ENCODE assay signal across 22 mouse cellular contexts in the genomic region with DNA sequence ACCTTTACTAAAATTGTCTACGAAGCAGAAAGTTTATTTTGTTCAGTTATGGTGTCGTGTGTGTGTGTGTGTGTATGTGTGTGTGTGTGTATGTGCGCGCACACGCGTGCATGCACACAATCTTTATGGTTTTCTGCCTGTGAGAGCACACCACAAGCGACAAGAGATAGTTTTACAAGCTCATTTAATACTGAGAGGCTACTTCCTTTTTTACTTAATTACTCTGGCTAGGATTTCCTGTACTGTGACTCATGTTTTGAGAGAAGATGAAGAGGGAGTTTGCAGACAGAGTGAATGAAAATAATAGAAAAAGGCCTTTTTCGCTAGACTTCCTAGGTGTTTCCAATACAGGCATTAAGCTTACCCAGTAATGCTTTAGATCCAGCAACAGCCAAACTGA. TPM values are rescaled to one million over a fixed set of nuclear protein-coding genes. Genes with fewer than 3 reads are reported as not detected.
DNase-seq lines count a peak whose midpoint lies in the region; ATAC-seq and TF ChIP-seq lines count a peak whose summit lies in the region.
"Not testable (repeated sequence)": the region's sequence is repeated elsewhere in the genome, so short reads cannot be mapped to it uniquely, and the experiment has no call there.
"Had no signal": no experiment of that assay in that cellular context is flagged by ENCODE, and none has a peak within 500 bp of the region (broad histone marks: within the 10 kb centered on the region; RNA-seq: fewer than 3 reads in every experiment).

No protein-coding gene starts in this region.

- TF ChIP-seq EP300 in MEL (IDR thresholded peaks at IDR 0.05; ENCODE audit: low read depth in 1 of 2, low read length in 2 of 2), result peak in 1 of 2 experiments; percentile 43; a peak in 1 of 4 replicates

- not testable (repeated sequence) for H3K27ac ChIP-seq in MEL (ENCODE audit: control insufficient read depth, low read depth, low read length)

- ATAC-seq in common myeloid progenitor, adult 5-6 weeks (replicated peaks; ENCODE audit: low read depth, poor library complexity, severe bottlenecking), result peak; percentile 80
- peak; percentile 63 for ATAC-seq in granulocyte monocyte progenitor cell, adult 5-6 weeks (replicated peaks; ENCODE audit: poor library complexity, severe bottlenecking)
- peak; percentile 63 for ATAC-seq in megakaryocyte progenitor cell, adult 5-6 weeks (replicated peaks; ENCODE audit: poor library complexity)

- not testable (repeated sequence) for TF ChIP-seq RAD21 in MEL (IDR thresholded peaks at IDR 0.05; ENCODE audit: low read depth, low read length)

- not testable (repeated sequence) for H3K79me2 ChIP-seq in MEL (ENCODE audit: control insufficient read depth, insufficient read depth, low read length, poor library complexity)

- not testable (repeated sequence) for H3K27me3 ChIP-seq in MEL (ENCODE audit: control insufficient read depth in 1 of 2, insufficient read depth in 2 of 2, low read length in 2 of 2)

- not testable (repeated sequence) for H3K9me3 ChIP-seq in MEL (replicated peaks; ENCODE audit: insufficient read depth, low read length)

- not testable (repeated sequence) for TF ChIP-seq CTCF in MEL (IDR thresholded peaks at IDR 0.05 in 2 of 3, conservative IDR thresholded peaks at IDR 0.05 in 1 of 3; ENCODE audit: control insufficient read depth in 1 of 3, insufficient read depth in 1 of 3, low read depth in 2 of 3, low read length in 3 of 3, poor library complexity in 1 of 3, severe bottlenecking in 1 of 3)

- not testable (repeated sequence) for H3K36me3 ChIP-seq in MEL (ENCODE audit: control insufficient read depth in 1 of 2, insufficient read depth in 2 of 2, low read length in 2 of 2)

- TF ChIP-seq POLR2A in MEL (IDR thresholded peaks at IDR 0.05; ENCODE audit: control insufficient read depth in 1 of 2, insufficient read depth in 1 of 2, low read depth in 1 of 2, low read length in 2 of 2, poor library complexity in 1 of 2), result not testable (repeated sequence)

- H3K9ac ChIP-seq in MEL (ENCODE audit: control insufficient read depth, low read depth, low read length, poor library complexity, severe bottlenecking), result not testable (repeated sequence)

- DNase-seq in 416B (ENCODE audit: low read depth), result peak; percentile 21
- peak; percentile 15 for DNase-seq in MEL (ENCODE audit: low read depth, low spot score)

- not testable (repeated sequence) for H3K4me3 ChIP-seq in MEL (ENCODE audit: control insufficient read depth in 1 of 2, insufficient read depth in 1 of 2, low read depth in 2 of 2, low read length in 2 of 2)

- not testable (repeated sequence) for H3K4me1 ChIP-seq in MEL (ENCODE audit: control insufficient read depth in 1 of 2, insufficient read depth in 2 of 2, low read length in 2 of 2)

RNA-seq across cellular contexts. Expression of gene Olfr1380, which starts 23.8 kb away (rescaled TPM):
- total RNA-seq in MEL (2012; rRNA removed), result not detected in 2 replicates
- not detected for polyA plus RNA-seq in MEL (2012; ENCODE audit: insufficient read depth in 1 of 2, insufficient read length in 2 of 2, low read depth in 1 of 2, low replicate concordance in 2 of 2, missing spikeins in 1 of 2)
- not detected in 2 replicates for total RNA-seq in common myeloid progenitor, adult 5-6 weeks (2017)
- total RNA-seq in granulocyte monocyte progenitor cell, adult 5-6 weeks (2014; fragmentation: Nextera tagmentation), result not detected in 2 replicates
- total RNA-seq in granulocyte monocyte progenitor cell, adult 5-6 weeks (2017), result not detected in 2 replicates
- total RNA-seq in megakaryocyte progenitor cell, adult 5-6 weeks (2015), result not detected in 2 replicates
- not detected in 2 replicates for total RNA-seq in megakaryocyte progenitor cell, adult 5-6 weeks (2017)
- total RNA-seq: adrenal gland, adult 18-20 months; adrenal gland, adult 2 months; adrenal gland, adult 8-10 months; adrenal gland, postnatal 10 days; adrenal gland, postnatal 14 days; adrenal gland, postnatal 25 days; adrenal gland, postnatal 36 days; adrenal gland, postnatal 4 days; CH12.LX; ES-E14 had no signal
- polyA plus RNA-seq: activated CD4-positive, CD25-positive, alpha-beta regulatory T cell, adult 4 months; adrenal gland, adult 2 months; brain, embryonic 14.5 days; C2C12; CD4-positive, CD25-positive, alpha-beta regulatory T cell, adult 4 months; cerebellum, adult 2 months; G1E; Patski had no signal

RNA-seq across cellular contexts. Expression of gene Flt4, which starts 28.6 kb away (rescaled TPM):
- total RNA-seq in MEL (2012; rRNA removed), result 0.07 and 0.08 TPM in 2 replicates
- polyA plus RNA-seq in MEL (2012; ENCODE audit: insufficient read depth in 1 of 2, insufficient read length in 2 of 2, low read depth in 1 of 2, low replicate concordance in 2 of 2, missing spikeins in 1 of 2), result under 1 TPM in 1 of 2 experiments, not detected in 1; 0.13 TPM
- total RNA-seq in common myeloid progenitor, adult 5-6 weeks (2017), result 0.09 TPM in 1 of 2 replicates, not detected in the other
- 0.32 TPM in 1 of 2 replicates, not detected in the other for total RNA-seq in granulocyte monocyte progenitor cell, adult 5-6 weeks (2014; fragmentation: Nextera tagmentation)
- total RNA-seq in granulocyte monocyte progenitor cell, adult 5-6 weeks (2017), result 0.10 TPM in 1 of 2 replicates, not detected in the other
- total RNA-seq in megakaryocyte progenitor cell, adult 5-6 weeks (2015), result 0.02 and 0.07 TPM in 2 replicates
- 0.17 and 0.24 TPM in 2 replicates for total RNA-seq in megakaryocyte progenitor cell, adult 5-6 weeks (2017)
- polyA plus RNA-seq: activated CD4-positive, CD25-positive, alpha-beta regulatory T cell, adult 4 months; CD4-positive, CD25-positive, alpha-beta regulatory T cell, adult 4 months had no signal

RNA-seq across cellular contexts. Expression of gene Olfr1381, which starts 37.2 kb away (rescaled TPM):
- not detected in 2 replicates for total RNA-seq in MEL (2012; rRNA removed)
- not detected for polyA plus RNA-seq in MEL (2012; ENCODE audit: insufficient read depth in 1 of 2, insufficient read length in 2 of 2, low read depth in 1 of 2, low replicate concordance in 2 of 2, missing spikeins in 1 of 2)
- total RNA-seq in common myeloid progenitor, adult 5-6 weeks (2017), result not detected in 2 replicates
- total RNA-seq in granulocyte monocyte progenitor cell, adult 5-6 weeks (2014; fragmentation: Nextera tagmentation), result not detected in 2 replicates
- total RNA-seq in granulocyte monocyte progenitor cell, adult 5-6 weeks (2017), result not detected in 2 replicates
- not detected in 2 replicates for total RNA-seq in megakaryocyte progenitor cell, adult 5-6 weeks (2015)
- total RNA-seq in megakaryocyte progenitor cell, adult 5-6 weeks (2017), result not detected in 2 replicates
- total RNA-seq: adrenal gland, adult 18-20 months; adrenal gland, adult 2 months; adrenal gland, adult 8-10 months; adrenal gland, postnatal 10 days; adrenal gland, postnatal 14 days; adrenal gland, postnatal 25 days; adrenal gland, postnatal 36 days; adrenal gland, postnatal 4 days; CH12.LX; ES-E14 had no signal
- polyA plus RNA-seq: activated CD4-positive, CD25-positive, alpha-beta regulatory T cell, adult 4 months; adrenal gland, adult 2 months; brain, embryonic 14.5 days; C2C12; cerebellum, adult 2 months; G1E; Patski had no signal

RNA-seq across cellular contexts. Expression of gene Olfr1382, which starts 52.4 kb away (rescaled TPM):
- not detected in 2 replicates for total RNA-seq in MEL (2012; rRNA removed)
- polyA plus RNA-seq in MEL (2012; ENCODE audit: insufficient read depth in 1 of 2, insufficient read length in 2 of 2, low read depth in 1 of 2, low replicate concordance in 2 of 2, missing spikeins in 1 of 2), result under 1 TPM in 1 of 2 experiments, not detected in 1; 0.03 TPM
- total RNA-seq in common myeloid progenitor, adult 5-6 weeks (2017), result not detected in 2 replicates
- total RNA-seq in granulocyte monocyte progenitor cell, adult 5-6 weeks (2014; fragmentation: Nextera tagmentation), result not detected in 2 replicates
- total RNA-seq in granulocyte monocyte progenitor cell, adult 5-6 weeks (2017), result not detected in 2 replicates
- total RNA-seq in megakaryocyte progenitor cell, adult 5-6 weeks (2015), result not detected in 2 replicates
- total RNA-seq in megakaryocyte progenitor cell, adult 5-6 weeks (2017), result not detected in 2 replicates
- total RNA-seq: adrenal gland, adult 18-20 months; adrenal gland, adult 2 months; adrenal gland, adult 8-10 months; adrenal gland, postnatal 10 days; adrenal gland, postnatal 14 days; adrenal gland, postnatal 25 days; adrenal gland, postnatal 36 days; adrenal gland, postnatal 4 days; CH12.LX; ES-E14 had no signal
- polyA plus RNA-seq: activated CD4-positive, CD25-positive, alpha-beta regulatory T cell, adult 4 months; adrenal gland, adult 2 months; brain, embryonic 14.5 days; C2C12; CD4-positive, CD25-positive, alpha-beta regulatory T cell, adult 4 months; cerebellum, adult 2 months; G1E; Patski had no signal
